Mouse (Mus musculus): ENCODE measurements around the gene Myt1.

DNA sequence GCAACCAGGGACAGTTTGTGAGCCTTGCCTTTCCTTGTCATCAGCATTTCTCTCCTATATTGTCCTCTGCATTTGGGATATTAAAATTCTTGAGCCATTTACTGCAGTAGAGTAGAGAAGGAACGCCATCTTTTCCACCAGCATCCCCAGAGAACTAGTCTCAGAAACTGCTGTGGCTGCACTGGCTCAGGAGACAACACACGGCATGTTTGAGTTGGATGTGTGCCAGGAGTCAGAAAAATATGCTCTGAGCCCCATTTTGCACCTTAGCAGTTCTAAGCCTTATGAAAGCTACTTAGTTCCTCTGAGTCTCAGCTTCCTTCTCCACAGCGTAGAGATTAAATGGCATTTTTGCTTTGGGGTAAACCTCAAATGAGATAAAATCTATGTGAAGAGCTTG is 46.1 kb upstream of the Myt1 start:
- no peak for TF ChIP-seq POLR2A (IDR thresholded peaks at IDR 0.05; ENCODE audit: low read depth, low read length)
- no peak for TF ChIP-seq CTCF (IDR thresholded peaks at IDR 0.05; ENCODE audit: borderline replicate concordance, insufficient read depth, low read length)

All from embryonic fibroblast, embryonic 13.5 days (primary cell).